Mouse (Mus musculus) kidney, embryonic 15.5 days (tissue): ENCODE data around the gene Skiv2l. TPM values are rescaled to one million over a fixed set of nuclear protein-coding genes. Genes with fewer than 3 reads are reported as not detected.
"Not testable (repeated sequence)": the region's sequence is repeated elsewhere in the genome, so short reads cannot be mapped to it uniquely, and the experiment has no call there.

Source experiments
- ATAC-seq: fragments of 200-750 bp; cut with Nextera tagmentation; replicated peaks from 2 replicates; pipeline ENCODE4 v1.8.0; 2017; ENCODE audit warnings: moderate TSS enrichment; ENCODE audit not compliant: low FRiP score
- H3K27ac ChIP-seq: fragments of 300-500 bp; sonication (generic); 2 replicates; pipeline ENCODE4 v1.5.1; 2015; ENCODE audit warnings: mild to moderate bottlenecking, inconsistent platforms
- H3K27me3 ChIP-seq: fragments of 300-500 bp; sonication (generic); 2 replicates; pipeline ENCODE4 v1.6.1; 2015; ENCODE audit warnings: inconsistent platforms
- H3K36me3 ChIP-seq: fragments of 300-500 bp; sonication (generic); 2 replicates; pipeline ENCODE4 v1.6.1; 2015; ENCODE audit warnings: inconsistent platforms
- H3K4me1 ChIP-seq: fragments of 300-500 bp; sonication (generic); 2 replicates; pipeline ENCODE4 v1.6.1; 2015; ENCODE audit warnings: inconsistent platforms
- H3K4me2 ChIP-seq: fragments of 300-500 bp; sonication (generic); 2 replicates; pipeline ENCODE4 v1.6.1; 2015; ENCODE audit warnings: moderate library complexity, mild to moderate bottlenecking, inconsistent platforms
- H3K4me3 ChIP-seq: fragments of 300-500 bp; sonication (generic); replicated peaks from 2 replicates; pipeline ENCODE4 v1.5.1; 2015; ENCODE audit warnings: mild to moderate bottlenecking, inconsistent platforms
- H3K9ac ChIP-seq: fragments of 300-500 bp; sonication (generic); 2 replicates; pipeline ENCODE4 v1.6.1; 2015; ENCODE audit warnings: mild to moderate bottlenecking, inconsistent platforms
- H3K9me3 ChIP-seq: fragments of 300-500 bp; sonication (generic); replicated peaks from 2 replicates; pipeline ENCODE4 v1.6.1; 2016; ENCODE audit warnings: inconsistent platforms
- WGBS: fragments of 180-500 bp; shearing (Covaris S2); methylation state at CpG from one replicate; pipeline ENCODE4 v1.1.7; 2015; ENCODE audit warnings: mixed read lengths; 5-methylcytosine and 5-hydroxymethylcytosine counted together
- polyA plus RNA-seq: library from polyadenylated mRNA; unstranded; fragments of >200 nt; fragmentation: Nextera tagmentation; extraction: Ambion mirVana; gene quantifications from 2 replicates; pipeline ENCODE4 v1.2.1, GENCODE M21; 2015

Gene Skiv2l
- polyA plus RNA-seq, 1 experiment from 2014 or later = 53.1 TPM

- H3K4me1 ChIP-seq = no peaks in the 10 kb centered on the region
- 72% methylated on average over 6 of the region's 6 CpGs for WGBS
Measured at GRCm38 (mm10) chr17:34804871-34805562, 45.0 kb downstream of the Skiv2l start.

GRCm38 (mm10) chr17:34804301-34804700, 45.7 kb downstream of the Skiv2l start, which contains the start of gene Cyp21a1:
TSS of gene Cyp21a1 (minus strand) at chr17:34804561.
- H3K27me3 ChIP-seq, ATAC-seq, H3K27ac ChIP-seq, H3K9me3 ChIP-seq, H3K4me2 ChIP-seq, H3K4me1 ChIP-seq, H3K9ac ChIP-seq, H3K36me3 ChIP-seq, H3K4me3 ChIP-seq: not testable (repeated sequence)
- WGBS = 92% methylated on average over 5 of the region's 6 CpGs

More at GRCm38 (mm10) chr17:34804871-34805562, 45.0 kb downstream of the Skiv2l start:
- Histone ChIP-seq H3K27ac (no peak overlapping the region), H3K36me3 (no peaks in the 10 kb centered on the region), H3K4me3 (no peak overlapping the region), H3K9ac (no peak overlapping the region), H3K4me2 (no peak overlapping the region), H3K9me3 (peaks cover 6% of the 10 kb centered on the region; the same call in 1 of the 2 replicates), H3K27me3 (no peaks in the 10 kb centered on the region)
- ATAC-seq = no peak

- H3K9ac ChIP-seq, H3K27ac ChIP-seq, H3K36me3 ChIP-seq, H3K4me2 ChIP-seq, H3K27me3 ChIP-seq, H3K4me3 ChIP-seq, H3K4me1 ChIP-seq, H3K9me3 ChIP-seq, ATAC-seq: not testable (repeated sequence)
- WGBS = 94% methylated on average over 6 of the region's 6 CpGs
Measured at GRCm38 (mm10) chr17:34803367-34803766, 46.6 kb downstream of the Skiv2l start.

- H3K36me3 ChIP-seq, H3K4me3 ChIP-seq, H3K27ac ChIP-seq, H3K9ac ChIP-seq, H3K4me1 ChIP-seq, ATAC-seq, H3K9me3 ChIP-seq, H3K27me3 ChIP-seq, H3K4me2 ChIP-seq: not testable (repeated sequence)
- 92% methylated on average over 9 of the region's 9 CpGs for WGBS
Measured at GRCm38 (mm10) chr17:34802756-34803155, 47.3 kb downstream of the Skiv2l start.

- not testable (repeated sequence) for H3K4me1 ChIP-seq, H3K27me3 ChIP-seq, H3K4me2 ChIP-seq, ATAC-seq, H3K4me3 ChIP-seq, H3K9me3 ChIP-seq, H3K36me3 ChIP-seq, H3K27ac ChIP-seq, H3K9ac ChIP-seq
- WGBS = 91% methylated on average over 16 of the region's 16 CpGs
Measured at GRCm38 (mm10) chr17:34800781-34801305, 49.2 kb downstream of the Skiv2l start.

GRCm38 (mm10) chr17:34799531-34799925, 50.5 kb downstream of the Skiv2l start:
- H3K9me3 ChIP-seq = no peaks in the 10 kb centered on the region
- no peak overlapping the region for H3K27ac ChIP-seq
- H3K4me1 ChIP-seq = no peaks in the 10 kb centered on the region
- WGBS = 82% methylated on average over 4 of the region's 4 CpGs
- ATAC-seq = no peak
- H3K4me2 ChIP-seq = no peak overlapping the region
- no peak overlapping the region for H3K9ac ChIP-seq
- H3K4me3 ChIP-seq = no peak overlapping the region
- no peaks in the 10 kb centered on the region for H3K36me3 ChIP-seq
- H3K27me3 ChIP-seq = no peaks in the 10 kb centered on the region

GRCm38 (mm10) chr17:34798866-34799530, 51.0 kb downstream of the Skiv2l start:
- no peak overlapping the region for H3K9ac ChIP-seq
- no peak overlapping the region for H3K4me2 ChIP-seq
- no peak overlapping the region for H3K4me3 ChIP-seq
- no peaks in the 10 kb centered on the region for H3K36me3 ChIP-seq
- H3K27ac ChIP-seq = no peak overlapping the region
- no peaks in the 10 kb centered on the region for H3K4me1 ChIP-seq
- WGBS = 92% methylated on average over 15 of the region's 17 CpGs
- no peaks in the 10 kb centered on the region for H3K9me3 ChIP-seq
- no peak for ATAC-seq
- no peaks in the 10 kb centered on the region for H3K27me3 ChIP-seq

GRCm38 (mm10) chr17:34798071-34798470, 51.9 kb downstream of the Skiv2l start:
- not testable (repeated sequence) for H3K9me3 ChIP-seq, H3K4me2 ChIP-seq, H3K27ac ChIP-seq, H3K27me3 ChIP-seq, H3K9ac ChIP-seq, H3K36me3 ChIP-seq, H3K4me1 ChIP-seq, ATAC-seq, H3K4me3 ChIP-seq
- WGBS = 93% methylated on average over 6 of the region's 7 CpGs

- H3K27me3 ChIP-seq, H3K9ac ChIP-seq, H3K27ac ChIP-seq, H3K4me3 ChIP-seq, H3K4me1 ChIP-seq, H3K4me2 ChIP-seq, H3K9me3 ChIP-seq, H3K36me3 ChIP-seq, ATAC-seq: not testable (repeated sequence)
- 81% methylated on average over 10 of the region's 10 CpGs for WGBS
Measured at GRCm38 (mm10) chr17:34797211-34797995, 52.6 kb downstream of the Skiv2l start.

- H3K4me3 ChIP-seq = no peak overlapping the region
- no peak overlapping the region for H3K27ac ChIP-seq
- no peak overlapping the region for H3K4me2 ChIP-seq
- no peak for ATAC-seq
- H3K36me3 ChIP-seq = no peaks in the 10 kb centered on the region
- 0 out of 2 replicates have a peak, but pooled peaks cover 5% of the 10 kb centered on the region for H3K9me3 ChIP-seq
- no peak overlapping the region for H3K9ac ChIP-seq
- H3K4me1 ChIP-seq = no peaks in the 10 kb centered on the region
- H3K27me3 ChIP-seq = no peaks in the 10 kb centered on the region
- WGBS = 86% methylated on average over 8 of the region's 8 CpGs
Measured at GRCm38 (mm10) chr17:34796311-34797140, 53.5 kb downstream of the Skiv2l start.

- no peak for ATAC-seq
- H3K9me3 ChIP-seq = 0 out of 2 replicates have a peak, but pooled peaks cover 5% of the 10 kb centered on the region
- no peak overlapping the region for H3K4me3 ChIP-seq
- H3K27ac ChIP-seq = no peak overlapping the region
- H3K4me2 ChIP-seq = no peak overlapping the region
- H3K27me3 ChIP-seq = no peaks in the 10 kb centered on the region
- H3K36me3 ChIP-seq = no peaks in the 10 kb centered on the region
- H3K9ac ChIP-seq = no peak overlapping the region
- WGBS = 64% methylated on average over 9 of the region's 9 CpGs
- H3K4me1 ChIP-seq = no peaks in the 10 kb centered on the region
Measured at GRCm38 (mm10) chr17:34795633-34796032, 54.4 kb downstream of the Skiv2l start.
